Mouse (Mus musculus): ENCODE results near the gene Arhgef1.
"Not testable (repeated sequence)": the region's sequence is repeated elsewhere in the genome, so short reads cannot be mapped to it uniquely, and the experiment has no call there.

Gene Arhgef1

DNA sequence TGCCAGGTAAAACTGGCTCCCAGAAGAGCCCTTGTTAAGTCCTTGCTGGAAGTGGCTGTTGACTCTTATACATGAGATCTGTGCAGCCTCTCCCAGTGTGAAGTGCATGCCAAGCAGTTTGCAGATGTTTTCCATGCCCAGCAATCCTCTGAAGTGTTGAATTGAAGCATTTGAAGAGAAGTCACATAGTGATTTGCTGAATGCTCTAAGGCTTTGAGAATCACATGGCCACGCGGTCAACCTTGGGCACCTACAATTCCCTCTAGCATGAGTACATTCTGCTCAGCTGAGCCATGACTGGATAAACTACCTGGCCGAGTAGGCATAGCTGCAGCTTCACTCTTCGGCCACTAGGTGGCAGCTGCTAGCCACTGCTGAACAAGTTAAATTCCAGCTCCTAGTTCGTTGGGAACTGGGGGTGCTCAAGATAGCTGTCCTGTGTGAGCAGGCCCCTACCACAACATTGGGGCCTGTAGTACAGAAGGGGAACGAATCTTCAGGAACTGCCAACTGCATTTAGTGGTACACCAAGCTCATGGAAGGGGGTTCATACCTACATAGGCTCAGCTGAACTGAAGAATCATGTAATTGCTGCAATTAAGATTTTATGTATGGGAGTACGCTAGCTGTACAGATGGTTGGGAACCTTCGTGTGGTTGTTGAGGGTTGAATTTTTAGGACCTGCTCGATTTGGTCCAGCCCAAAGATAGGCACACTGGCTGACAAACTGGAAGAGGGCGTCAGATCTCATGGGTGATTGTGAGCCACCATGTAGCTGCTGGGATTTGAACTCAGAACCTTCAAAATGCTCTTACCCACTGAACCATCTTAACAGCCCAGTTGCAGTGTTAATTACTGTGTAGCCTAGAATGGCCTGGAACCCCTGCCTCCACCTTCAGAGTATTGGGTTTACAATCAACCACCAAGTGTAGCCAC lies 12.2 kb upstream of the Arhgef1 start:
- peak; percentile 93 for DNase-seq (ENCODE audit: low spot score)

- DNase-seq (ENCODE audit: low spot score), result no peak
Measured at GRCm38 (mm10) chr7:24891241-24892124, 11.2 kb upstream of the Arhgef1 start.

- no peak for DNase-seq (ENCODE audit: low spot score)
Measured at GRCm38 (mm10) chr7:24892125-24892583, 10.6 kb upstream of the Arhgef1 start.

- DNase-seq (ENCODE audit: low spot score), result not testable (repeated sequence)
Measured at GRCm38 (mm10) chr7:24895749-24896148, 7.0 kb upstream of the Arhgef1 start.

DNA sequence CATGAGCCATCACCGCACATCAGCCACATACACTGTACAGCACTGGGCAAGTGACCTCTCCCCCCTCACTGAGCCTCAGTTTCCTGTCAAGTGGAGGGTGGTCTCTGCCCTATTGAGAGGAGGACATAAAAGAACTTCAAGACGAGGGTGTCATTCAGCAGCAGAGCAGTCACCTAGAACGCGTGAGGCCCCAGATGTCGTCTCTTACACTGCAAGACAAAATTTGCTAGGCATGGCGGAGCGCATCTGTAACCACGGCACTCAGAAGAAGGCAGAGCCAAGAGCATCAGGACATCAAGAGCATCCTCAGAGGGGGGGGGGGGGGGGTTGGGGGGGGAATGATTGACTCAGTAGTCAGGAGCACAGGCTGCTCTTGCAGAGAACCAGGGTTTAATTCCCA lies 6.4 kb upstream of the Arhgef1 start:
- DNase-seq (ENCODE audit: low spot score), result no peak

GRCm38 (mm10) chr7:24897224-24897623 lies 5.5 kb upstream of the Arhgef1 start, which contains the start of gene Cd79a:
Cd79a (plus strand) TSS chr7:24897381.
- no peak for DNase-seq (ENCODE audit: low spot score)

- DNase-seq (ENCODE audit: low spot score), result no peak
Measured at GRCm38 (mm10) chr7:24897959-24898358, 4.8 kb upstream of the Arhgef1 start.

DNA sequence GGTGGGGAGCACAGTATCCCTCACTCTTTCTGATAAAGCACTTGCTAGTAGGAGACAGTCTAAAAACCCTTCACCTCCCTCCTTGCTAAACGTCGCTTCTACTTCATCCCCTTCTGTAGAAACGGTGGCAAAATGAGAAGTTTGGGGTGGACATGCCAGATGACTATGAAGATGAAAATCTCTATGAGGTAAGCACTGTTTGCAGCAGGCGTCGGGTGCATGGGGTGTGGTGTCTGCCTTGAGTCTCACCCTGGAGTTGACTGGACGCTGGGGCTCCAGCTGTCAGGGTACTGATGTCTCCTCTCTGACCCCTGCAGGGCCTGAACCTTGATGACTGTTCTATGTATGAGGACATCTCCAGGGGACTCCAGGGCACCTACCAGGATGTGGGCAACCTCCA lies 1.6 kb upstream of the Arhgef1 start:
- no peak for DNase-seq (ENCODE audit: low spot score)

DNA sequence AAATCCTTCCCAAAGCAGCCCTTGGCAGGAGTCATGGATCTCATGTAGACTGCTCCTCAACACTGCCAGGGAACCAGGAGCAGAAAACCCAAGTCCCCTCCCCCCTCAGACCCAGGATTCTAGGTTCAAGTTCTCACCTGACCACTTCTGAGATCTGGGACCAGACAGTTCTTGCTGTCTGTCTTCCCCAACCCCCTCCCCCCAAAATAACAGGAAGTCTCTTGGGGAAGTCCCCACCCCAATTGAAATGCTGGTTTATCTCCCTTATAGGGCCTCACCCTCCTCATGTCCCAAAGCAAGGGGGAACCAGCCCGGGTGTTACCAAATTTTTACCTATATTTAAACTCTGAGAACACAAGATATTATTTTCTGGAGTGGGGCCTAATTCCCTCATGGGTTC lies 870 bp upstream of the Arhgef1 start:
- DNase-seq (ENCODE audit: low spot score), result no peak

DNA sequence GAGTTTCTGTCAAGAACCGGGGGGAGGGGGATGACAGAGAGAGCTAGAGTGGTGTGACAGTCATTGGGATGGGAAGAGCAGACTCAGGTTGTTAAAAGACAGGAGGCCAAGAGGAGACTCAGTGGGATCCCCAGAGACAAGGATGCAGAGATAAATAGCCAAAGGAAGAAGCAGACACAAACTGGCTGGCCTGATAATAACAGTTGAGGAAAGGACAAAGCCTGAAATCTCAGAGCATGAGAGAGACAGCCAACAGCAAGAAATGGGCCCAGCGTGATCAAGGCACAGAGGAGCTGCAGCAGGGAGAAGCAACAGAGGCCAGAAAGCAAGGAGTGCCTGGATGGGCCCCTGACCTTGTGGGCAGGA lies 465 bp upstream of the Arhgef1 start:
- DNase-seq (ENCODE audit: low spot score), result peak; percentile 42

- DNase-seq (ENCODE audit: low spot score), result no peak
Measured at GRCm38 (mm10) chr7:24903444-24903825, 723 bp downstream of the Arhgef1 start.

- peak; percentile 98 for DNase-seq (ENCODE audit: low spot score)
Measured at GRCm38 (mm10) chr7:24904070-24904483, 1.4 kb downstream of the Arhgef1 start.

GRCm38 (mm10) chr7:24904936-24905335 lies 2.2 kb downstream of the Arhgef1 start:
- DNase-seq (ENCODE audit: low spot score), result peak; percentile 84

DNA sequence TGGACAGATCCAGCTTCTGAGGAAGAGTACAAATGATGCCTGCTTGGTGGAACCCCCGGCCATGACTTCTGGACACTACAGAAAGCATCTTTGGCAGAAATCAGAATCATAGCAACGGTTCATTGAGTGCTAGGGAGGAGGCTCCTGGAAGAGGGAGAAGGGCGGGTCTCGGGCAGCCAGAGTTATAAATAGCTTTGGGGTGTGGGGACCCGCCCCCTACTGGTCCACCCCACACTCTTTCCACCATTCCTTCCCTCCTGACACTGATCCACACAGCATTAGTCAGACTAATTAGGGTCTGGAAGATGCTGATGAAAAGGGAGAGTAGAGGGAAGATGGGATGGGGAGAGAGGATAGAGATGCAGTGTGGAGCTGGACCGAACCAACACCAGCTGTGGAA lies 3.8 kb downstream of the Arhgef1 start:
- no peak for DNase-seq (ENCODE audit: low spot score)

DNA sequence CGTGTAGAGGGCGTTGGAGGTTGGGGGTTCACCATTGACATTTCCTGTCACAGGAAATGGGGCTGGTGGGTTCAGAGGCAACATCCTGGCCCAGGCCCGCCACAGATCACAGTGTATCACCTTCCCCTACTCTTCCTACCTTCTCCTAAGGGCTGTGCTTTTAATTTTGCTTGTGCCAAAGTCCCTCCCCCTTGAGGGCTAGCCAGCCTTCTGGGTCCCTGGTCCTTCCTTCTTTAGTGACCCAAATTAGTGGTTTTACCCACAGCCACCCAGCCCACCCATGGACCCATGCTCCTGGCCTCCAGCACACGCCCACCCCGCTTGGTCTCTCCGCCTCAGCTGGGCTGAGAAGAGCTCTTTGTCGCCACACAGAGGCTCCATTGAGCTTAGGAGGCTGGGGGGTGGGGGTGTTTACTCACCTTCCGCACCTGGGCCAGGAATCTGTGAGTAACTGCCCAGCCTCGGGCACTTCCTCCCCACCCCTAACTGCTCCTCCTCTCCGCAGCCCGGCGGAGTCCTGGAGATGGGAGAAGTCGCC lies 4.6 kb downstream of the Arhgef1 start:
- DNase-seq (ENCODE audit: low spot score), result peak; percentile 27

- no peak for DNase-seq (ENCODE audit: low spot score)
Measured at GRCm38 (mm10) chr7:24912480-24912879, 9.8 kb downstream of the Arhgef1 start.

DNA sequence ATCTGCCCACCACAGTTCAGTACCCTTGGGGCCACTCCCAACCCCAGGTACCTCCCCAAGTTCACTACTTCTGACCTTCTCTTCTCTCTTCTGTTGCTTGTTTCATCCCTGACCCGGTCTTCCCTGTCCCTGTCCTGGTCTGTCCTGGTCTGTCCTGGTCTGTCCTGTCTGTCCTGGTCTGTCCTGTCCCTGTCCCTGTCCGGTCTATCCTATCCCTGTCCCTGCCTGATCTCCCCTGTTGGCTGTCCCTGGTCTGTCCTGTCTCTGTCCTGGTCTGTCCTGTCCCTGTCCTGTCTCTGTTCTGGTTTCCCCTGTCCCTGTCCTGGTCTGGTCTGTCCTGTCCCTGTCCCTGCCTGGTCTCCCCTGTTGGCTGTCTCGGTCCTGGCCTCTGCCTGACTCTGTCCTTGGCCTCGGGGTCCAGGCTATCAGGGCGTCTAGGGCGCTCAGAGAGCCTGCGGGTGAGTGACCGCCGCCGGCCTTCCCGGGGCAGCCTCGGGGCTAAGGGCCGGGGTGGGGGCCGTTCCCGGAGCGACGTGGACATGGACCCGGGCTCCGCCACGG lies 16.1 kb downstream of the Arhgef1 start:
- DNase-seq (ENCODE audit: low spot score), result no peak

- DNase-seq (ENCODE audit: low spot score), result no peak
Measured at GRCm38 (mm10) chr7:24919728-24920127, 17.0 kb downstream of the Arhgef1 start.

- no peak for DNase-seq (ENCODE audit: low spot score)
Measured at GRCm38 (mm10) chr7:24930475-24930874, 27.8 kb downstream of the Arhgef1 start.

- no peak for DNase-seq (ENCODE audit: low spot score)
Measured at GRCm38 (mm10) chr7:24931651-24932050, 28.9 kb downstream of the Arhgef1 start.

DNA sequence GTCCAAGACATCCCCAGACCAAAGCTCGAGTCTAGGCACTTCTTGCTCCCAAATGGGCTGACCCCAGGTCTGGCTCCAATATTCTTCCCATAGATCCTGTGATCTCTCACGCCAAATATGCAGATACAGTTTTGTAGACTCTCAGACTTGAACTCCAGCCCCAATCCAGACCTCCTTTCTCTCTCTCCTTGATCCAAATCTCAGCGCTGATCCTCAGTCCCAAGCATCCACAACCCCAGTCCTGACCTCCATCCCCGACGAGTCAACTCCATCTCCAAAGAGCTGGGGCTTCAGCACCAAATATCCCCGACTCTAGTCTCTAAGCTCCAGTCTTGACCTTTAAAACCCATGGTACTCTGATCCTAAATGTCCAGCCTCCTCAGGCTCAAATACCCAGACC lies 40.9 kb downstream of the Arhgef1 start:
- DNase-seq (ENCODE audit: low spot score), result no peak

Measured in embryo, embryonic 10 days (tissue).